Mouse (Mus musculus): ENCODE measurements around the gene Olfr373.
A peak's percentile ranks its signal among the peaks of the same experiment; 100 is the strongest.

The Olfr373 gene

GRCm38 (mm10) chr8:72133507-72133906 lies 50.5 kb downstream of the Olfr373 start:
- no peak for DNase-seq (ENCODE audit: low read depth)

GRCm38 (mm10) chr8:72134756-72135445 lies 51.9 kb downstream of the Olfr373 start, which contains the start of gene Tpm4:
TSS of gene Tpm4 (plus strand) at chr8:72134975.
- DNase-seq (ENCODE audit: low read depth), result peak; percentile 91

GRCm38 (mm10) chr8:72135446-72136301 lies 52.7 kb downstream of the Olfr373 start:
- peak; percentile 71 for DNase-seq (ENCODE audit: low read depth)

- peak; percentile 99 for DNase-seq (ENCODE audit: low read depth)
These were observed 53.5 kb downstream of the Olfr373 start for GRCm38 (mm10) chr8:72136302-72136978.

- DNase-seq (ENCODE audit: low read depth), result no peak
These were observed 54.5 kb downstream of the Olfr373 start for GRCm38 (mm10) chr8:72137431-72137830.

- no peak for DNase-seq (ENCODE audit: low read depth)
These were observed 55.5 kb downstream of the Olfr373 start for GRCm38 (mm10) chr8:72138456-72138855.

- DNase-seq (ENCODE audit: low read depth), result no peak
These were observed 60.4 kb downstream of the Olfr373 start for GRCm38 (mm10) chr8:72143256-72143824.

- peak; percentile 48 for DNase-seq (ENCODE audit: low read depth)
These were observed 61.5 kb downstream of the Olfr373 start for GRCm38 (mm10) chr8:72144345-72144975.

GRCm38 (mm10) chr8:72145511-72145910 lies 62.5 kb downstream of the Olfr373 start:
- DNase-seq (ENCODE audit: low read depth), result peak; percentile 75

- peak; percentile 88 for DNase-seq (ENCODE audit: low read depth)
These were observed 63.1 kb downstream of the Olfr373 start for GRCm38 (mm10) chr8:72146056-72146455.

GRCm38 (mm10) chr8:72146556-72146955 lies 63.6 kb downstream of the Olfr373 start:
- peak; percentile 85 for DNase-seq (ENCODE audit: low read depth)

- peak; percentile 41 for DNase-seq (ENCODE audit: low read depth)
These were observed 64.3 kb downstream of the Olfr373 start for GRCm38 (mm10) chr8:72147266-72147665.

- DNase-seq (ENCODE audit: low read depth), result no peak
These were observed 66.1 kb downstream of the Olfr373 start for GRCm38 (mm10) chr8:72149056-72149455.

- DNase-seq (ENCODE audit: low read depth), result no peak
These were observed 68.6 kb downstream of the Olfr373 start for GRCm38 (mm10) chr8:72151418-72152078.
